Mouse (Mus musculus) liver, embryonic 14.5 days (tissue): ENCODE measurements around the gene Ttc4. TPM values are rescaled to one million over a fixed set of nuclear protein-coding genes. Genes with fewer than 3 reads are reported as not detected.

Experiments used
- ATAC-seq: fragments of 200-750 bp; cut with Nextera tagmentation; 2 replicates; pipeline ENCODE4 v1.8.0; 2017; ENCODE audit warnings: moderate number of reproducible peaks, mild to moderate bottlenecking, moderate library complexity; ENCODE audit not compliant: insufficient read depth
- DNase-seq, 3 experiments: peaks; one replicate each; pipeline ENCODE4 v3.0.0-alpha.2; 2012 to 2013; ENCODE audit warnings: low read depth in 3 of 3, low spot score in 3 of 3
- H3K27ac ChIP-seq: fragments of 300-500 bp; sonication (generic); 2 replicates; pipeline ENCODE4 v1.5.1; 2014; ENCODE audit warnings: moderate library complexity, mild to moderate bottlenecking, control low read depth, inconsistent platforms
- H3K27me3 ChIP-seq: fragments of 300-500 bp; sonication (generic); 2 replicates; pipeline ENCODE4 v1.6.1; 2014; ENCODE audit warnings: mild to moderate bottlenecking, low read length, moderate library complexity; ENCODE audit not compliant: control insufficient read depth, insufficient read depth
- H3K36me3 ChIP-seq: fragments of 300-500 bp; sonication (generic); replicated peaks from 2 replicates; pipeline ENCODE4 v1.6.1; 2014; ENCODE audit warnings: low read depth; ENCODE audit not compliant: control insufficient read depth, insufficient read depth
- H3K4me1 ChIP-seq, 2 experiments: fragments of 200-500 bp in 1 of 2; fragments of 300-500 bp in 1 of 2; sonication (generic) in 1 of 2; replicated peaks; 2 replicates each; pipeline ENCODE4 v1.6.1; 2012 to 2014; ENCODE audit warnings: antibody characterized with exemption in 1 of 2, inconsistent platforms in 1 of 2, low read length in 1 of 2; ENCODE audit not compliant: control insufficient read depth in 2 of 2, insufficient read depth in 2 of 2
- H3K4me2 ChIP-seq: fragments of 300-500 bp; sonication (generic); 2 replicates; pipeline ENCODE4 v1.6.1; 2014; ENCODE audit warnings: low read depth, mild to moderate bottlenecking, control low read depth, moderate library complexity
- H3K4me3 ChIP-seq, 2 experiments: fragments of 200-500 bp in 1 of 2; fragments of 300-500 bp in 1 of 2; sonication (generic) in 1 of 2; 2 replicates each; pipeline ENCODE4 v1.5.1; 2012 to 2014; ENCODE audit warnings: low read depth in 2 of 2, low read length in 2 of 2, mild to moderate bottlenecking in 2 of 2, control low read depth in 1 of 2, inconsistent platforms in 1 of 2, moderate library complexity in 1 of 2; ENCODE audit not compliant: insufficient read depth in 1 of 2
- H3K9ac ChIP-seq: fragments of 300-500 bp; sonication (generic); replicated peaks from 2 replicates; pipeline ENCODE4 v1.6.1; 2014; ENCODE audit warnings: mild to moderate bottlenecking, control low read depth, moderate library complexity
- H3K9me3 ChIP-seq: fragments of 300-500 bp; sonication (generic); 2 replicates; pipeline ENCODE4 v1.6.1; 2016; ENCODE audit warnings: low read length, mixed read lengths; ENCODE audit not compliant: control insufficient read depth
- CTCF ChIP-seq: IDR thresholded peaks from 2 replicates; pipeline ENCODE4 v1.5.1; 2016; ENCODE audit warnings: antibody characterized with exemption, low read depth, control low read depth
- EP300 ChIP-seq: IDR thresholded peaks from 2 replicates; pipeline ENCODE4 v1.6.1; 2016; ENCODE audit warnings: antibody characterized with exemption, low read depth
- WGBS: fragments of 180-500 bp; shearing (Covaris S2); extraction: QIAGEN DNeasy Blood & Tissue Kit; methylation state at CpG from one replicate; pipeline ENCODE4 v1.1.7; 2014; ENCODE audit not compliant: insufficient replicate concordance; 5-methylcytosine and 5-hydroxymethylcytosine counted together
- polyA plus RNA-seq, 2 experiments: library from polyadenylated mRNA; depleted of rRNA in 1 of 2; stranded (reverse) in 1 of 2; unstranded in 1 of 2; fragments of >200 nt; fragmentation: Nextera tagmentation in 1 of 2; extraction: Ambion mirVana in 1 of 2; gene quantifications; 2 replicates each; pipeline versions ENCODE4 v1.2.1 to v1.2.3; 2012 to 2014

Gene Ttc4
- polyA plus RNA-seq, 2 experiments, result 31.1 to 34.3 TPM

- H3K4me2 ChIP-seq, result no peak overlapping the region
- no peak overlapping the region for H3K4me3 ChIP-seq
- no peak for ATAC-seq
- H3K27ac ChIP-seq, result no peak overlapping the region
- H3K36me3 ChIP-seq, result no peaks in the 10 kb centered on the region
- no peaks in the 10 kb centered on the region for H3K9me3 ChIP-seq
- no peak overlapping the region for H3K9ac ChIP-seq
- peaks cover 17% of the 10 kb centered on the region for H3K27me3 ChIP-seq
- TF ChIP-seq CTCF (no peak), EP300 (no peak)
- 76% methylated on average over 10 of the region's 10 CpGs for WGBS
- no peak for DNase-seq
- 0 out of 4 replicates have a peak, but pooled peaks cover 0 to 4% of the 10 kb centered on the region in 2 experiments for H3K4me1 ChIP-seq
Measured at GRCm38 (mm10) chr4:106624271-106624670, 54.5 kb downstream of the Ttc4 start.

- Histone ChIP-seq H3K27ac (no peak overlapping the region), H3K36me3 (no peaks in the 10 kb centered on the region), H3K9me3 (no peaks in the 10 kb centered on the region), H3K9ac (no peak overlapping the region), H3K4me2 (no peak overlapping the region), H3K27me3 (peaks cover 17% of the 10 kb centered on the region), H3K4me3 (no peak overlapping the region), H3K4me1 (no peaks in the 10 kb centered on the region)
- 33% methylated on average over 28 of the region's 28 CpGs for WGBS
- TF ChIP-seq CTCF (no peak), EP300 (no peak)
- DNase-seq (no peak), ATAC-seq (no peak)
Measured at GRCm38 (mm10) chr4:106622712-106623111, 56.0 kb downstream of the Ttc4 start.

- no peak within 1 kb of the TSS for H3K4me3 ChIP-seq
- TF ChIP-seq CTCF (no peak), EP300 (no peak)
- peaks cover 2% of the 10 kb centered on the region in 2 experiments; a peak in 1 of 4 replicates for H3K4me1 ChIP-seq
- H3K9ac ChIP-seq, result no peak within 1 kb of the TSS
- DNase-seq (no peak), ATAC-seq (no peak)
- H3K27ac ChIP-seq, result no peak within 1 kb of the TSS
- peaks cover 17% of the 10 kb centered on the region for H3K27me3 ChIP-seq
- H3K4me2 ChIP-seq, result no peak within 1 kb of the TSS
- WGBS, result 26% methylated on average over 16 of the region's 16 CpGs
- no peaks in the 10 kb centered on the region for H3K9me3 ChIP-seq
- H3K36me3 ChIP-seq, result no peaks in the 10 kb centered on the region
Measured at GRCm38 (mm10) chr4:106622030-106622493, 56.7 kb downstream of the Ttc4 start, which contains the start of gene Ttc22. Gene Ttc22, plus strand, starts transcription at chr4:106622432.

- no peaks in the 10 kb centered on the region for H3K36me3 ChIP-seq
- DNase-seq (no peak), ATAC-seq (no peak)
- no peak overlapping the region for H3K4me3 ChIP-seq
- H3K4me2 ChIP-seq, result no peak overlapping the region
- no peaks in the 10 kb centered on the region for H3K9me3 ChIP-seq
- 49% methylated on average over 3 of the region's 3 CpGs for WGBS
- no peak overlapping the region for H3K9ac ChIP-seq
- TF ChIP-seq EP300 (no peak), CTCF (no peak)
- H3K27me3 ChIP-seq, result peaks cover 17% of the 10 kb centered on the region
- H3K4me1 ChIP-seq, result peaks cover 2 to 3% of the 10 kb centered on the region in 2 experiments; a peak in 1 of 4 replicates
- no peak overlapping the region for H3K27ac ChIP-seq
Measured at GRCm38 (mm10) chr4:106621428-106621827, 57.3 kb downstream of the Ttc4 start.

- H3K27ac ChIP-seq, result no peak overlapping the region
- H3K27me3 ChIP-seq, result peaks cover 22% of the 10 kb centered on the region
- DNase-seq, result no peak
- H3K9me3 ChIP-seq, result no peaks in the 10 kb centered on the region
- no peak for TF ChIP-seq EP300
- TF ChIP-seq CTCF, result no peak
- no peak overlapping the region for H3K9ac ChIP-seq
- H3K4me1 ChIP-seq, result peaks cover 8% of the 10 kb centered on the region in 2 experiments
- WGBS, result 57% methylated on average over 4 of the region's 4 CpGs
- H3K4me2 ChIP-seq, result no peak overlapping the region
- no peaks in the 10 kb centered on the region for H3K36me3 ChIP-seq
- no peak for ATAC-seq
- H3K4me3 ChIP-seq, result no peak overlapping the region
Measured at GRCm38 (mm10) chr4:106618898-106619297, 59.8 kb downstream of the Ttc4 start.
